ENCODE assay signal across 13 mouse cellular contexts in genomic region chr12:79541581-79541980, GRCm38 (mm10).
DNase-seq lines count a peak whose midpoint lies in the region; ATAC-seq and TF ChIP-seq lines count a peak whose summit lies in the region.
"Had no signal": no experiment of that assay in that cellular context is flagged by ENCODE, and none has a peak within 500 bp of the region (broad histone marks: within the 10 kb centered on the region; RNA-seq: fewer than 3 reads in every experiment).

No protein-coding gene starts in this region.

- no peak overlapping the region for H3K4me2 ChIP-seq in liver, postnatal 0 days (ENCODE audit: low read depth, low read length)
- no peak overlapping the region for H3K4me2 ChIP-seq in stomach, embryonic 15.5 days

- peak; percentile 81 for ATAC-seq in liver, postnatal 0 days
- peak; percentile 56; the same call in 1 of the 2 replicates for ATAC-seq in stomach, embryonic 15.5 days (ENCODE audit: insufficient read depth, low FRiP score, low read depth)
- no peak for ATAC-seq in inflammation-experienced regulatory T-cells, adult 6 months
- ATAC-seq: forebrain, postnatal 0 days had no signal

- no peak overlapping the region for H3K4me3 ChIP-seq in gastrocnemius, adult 2 months
- no peak overlapping the region for H3K4me3 ChIP-seq in kidney, adult 2 months (ENCODE audit: insufficient read depth, low read depth, low read length)
- H3K4me3 ChIP-seq in liver, postnatal 0 days (ENCODE audit: low read depth, low read length), result no peak overlapping the region
- no peak overlapping the region for H3K4me3 ChIP-seq in stomach, embryonic 15.5 days (replicated peaks)
- no peak overlapping the region for H3K4me3 ChIP-seq in thymus, adult 2 months (ENCODE audit: control insufficient read depth, insufficient read depth, low read length)

- DNase-seq in gastrocnemius, adult 2 months, result peak; percentile 36
- no peak for DNase-seq in gastrocnemius, adult 18-20 months (ENCODE audit: low spot score)
- peak; percentile 93 for DNase-seq in kidney, adult 2 months
- DNase-seq in liver, postnatal 0 days, result no peak
- no peak for DNase-seq in thymus, adult 2 months
- no peak for DNase-seq in cerebellum, adult 9-11 months
- DNase-seq: adrenal gland, postnatal 36 days; cerebellum, adult 11 months; forebrain, postnatal 0 days; gastrocnemius, postnatal 36 days had no signal

- H3K9me3 ChIP-seq in liver, postnatal 0 days (ENCODE audit: low read length), result no peaks in the 10 kb centered on the region
- H3K9me3 ChIP-seq in stomach, embryonic 15.5 days, result no peaks in the 10 kb centered on the region

- no peak for TF ChIP-seq EP300 in liver, postnatal 0 days (IDR thresholded peaks at IDR 0.05; ENCODE audit: low read depth)

- peak overlapping the region; percentile 71 for H3K27ac ChIP-seq in gastrocnemius, adult 2 months
- H3K27ac ChIP-seq in kidney, adult 2 months (ENCODE audit: insufficient read depth, low read depth, low read length), result peak overlapping the region; percentile 73; the same call in 1 of the 2 replicates
- H3K27ac ChIP-seq in liver, postnatal 0 days (ENCODE audit: low read depth), result peak overlapping the region; percentile 82
- H3K27ac ChIP-seq in stomach, embryonic 15.5 days, result peak overlapping the region; percentile 71
- H3K27ac ChIP-seq in thymus, adult 2 months (ENCODE audit: control insufficient read depth, insufficient read depth, low read length), result no peak overlapping the region
- H3K27ac ChIP-seq: macrophage had no signal

- no peak overlapping the region for H3K9ac ChIP-seq in liver, postnatal 0 days (replicated peaks)
- no peak overlapping the region for H3K9ac ChIP-seq in stomach, embryonic 15.5 days
- H3K9ac ChIP-seq: forebrain, postnatal 0 days had no signal

- intact Hi-C loops in gastrocnemius, adult 2 months (cut with DNase I), result no loop called here

- H3K4me1 ChIP-seq in kidney, adult 2 months (ENCODE audit: control insufficient read depth, insufficient read depth, low read length), result peaks cover 16% of the 10 kb centered on the region; the same call in 1 of the 2 replicates
- H3K4me1 ChIP-seq in liver, postnatal 0 days (ENCODE audit: insufficient read depth), result peaks cover 3% of the 10 kb centered on the region; the same call in 1 of the 2 replicates
- peaks cover 11% of the 10 kb centered on the region; the same call in 1 of the 2 replicates for H3K4me1 ChIP-seq in stomach, embryonic 15.5 days
- no peaks in the 10 kb centered on the region for H3K4me1 ChIP-seq in thymus, adult 2 months (replicated peaks; ENCODE audit: control insufficient read depth, insufficient read depth, low read length)

- H3K36me3 ChIP-seq in kidney, adult 2 months (ENCODE audit: control insufficient read depth, insufficient read depth, low read length), result no peaks in the 10 kb centered on the region
- H3K36me3 ChIP-seq in liver, postnatal 0 days (replicated peaks; ENCODE audit: insufficient read depth, low read length), result no peaks in the 10 kb centered on the region
- no peaks in the 10 kb centered on the region for H3K36me3 ChIP-seq in stomach, embryonic 15.5 days
- H3K36me3 ChIP-seq in thymus, adult 2 months (ENCODE audit: control insufficient read depth, insufficient read depth, low read length), result no peaks in the 10 kb centered on the region

- TF ChIP-seq CTCF in gastrocnemius, adult 2 months (IDR thresholded peaks at IDR 0.05), result no peak
- no peak for TF ChIP-seq CTCF in kidney, adult 2 months (conservative IDR thresholded peaks at IDR 0.05; ENCODE audit: insufficient read depth, insufficient read length, low read depth, low read length)
- no peak for TF ChIP-seq CTCF in liver, postnatal 0 days (IDR thresholded peaks at IDR 0.05; ENCODE audit: low read depth)
- TF ChIP-seq CTCF in thymus, adult 2 months (IDR thresholded peaks at IDR 0.05; ENCODE audit: borderline replicate concordance, control insufficient read depth, extremely low read depth, insufficient read depth, low read length, poor library complexity), result no peak

- H3K27me3 ChIP-seq in kidney, adult 2 months (replicated peaks; ENCODE audit: control insufficient read depth, insufficient read depth, low read length), result no peaks in the 10 kb centered on the region
- H3K27me3 ChIP-seq in liver, postnatal 0 days (ENCODE audit: insufficient read depth, low read length), result no peaks in the 10 kb centered on the region
- H3K27me3 ChIP-seq in stomach, embryonic 15.5 days (replicated peaks), result no peaks in the 10 kb centered on the region
- H3K27me3 ChIP-seq in thymus, adult 2 months (ENCODE audit: control insufficient read depth, insufficient read depth, low read length), result no peaks in the 10 kb centered on the region

- 27% methylated on average over 6 of the region's 6 CpGs for WGBS in kidney, adult 2 months
- WGBS in liver, postnatal 0 days (ENCODE audit: insufficient replicate concordance), result 58% methylated on average over 6 of the region's 6 CpGs
- WGBS in stomach, embryonic 15.5 days, result 55% methylated on average over 6 of the region's 6 CpGs
- WGBS in thymus, adult 2 months, result 96% methylated on average over 6 of the region's 6 CpGs

- no peak for TF ChIP-seq POLR2A in kidney, adult 2 months (IDR thresholded peaks at IDR 0.05; ENCODE audit: low read depth, low read length)
- TF ChIP-seq POLR2A in thymus, adult 2 months (IDR thresholded peaks at IDR 0.05; ENCODE audit: control insufficient read depth, extremely low read depth, insufficient read depth, low read length, poor library complexity), result no peak

Comparison
In these comparisons a context has a peak if more than half of its experiments do, and no peak if none do; other contexts are left out.
1. DNase-seq: peak in gastrocnemius, adult 2 months (single experiment) and kidney, adult 2 months (single experiment); none in gastrocnemius, adult 18-20 months (single experiment), liver, postnatal 0 days (single experiment), thymus, adult 2 months (single experiment) and cerebellum, adult 9-11 months (single experiment).